Mouse (Mus musculus) layer of hippocampus, postnatal 25 days (tissue): ENCODE results near the gene Lrrc75b. TPM values are rescaled to one million over a fixed set of nuclear protein-coding genes. Genes with fewer than 3 reads are reported as not detected.
"Not testable (repeated sequence)": the region's sequence is repeated elsewhere in the genome, so short reads cannot be mapped to it uniquely, and the experiment has no call there.

ENCODE experiments used
- DNase-seq, 2 experiments: peaks; one replicate each; pipeline ENCODE4 v3.0.0; 2022; ENCODE audit warnings: mixed read lengths in 2 of 2, low spot score in 1 of 2; ENCODE audit errors: extremely low spot score in 1 of 2
- total RNA-seq, 2 experiments: library from RNA; stranded (reverse); gene quantifications; 2 replicates each; pipeline ENCODE4 v1.2.3; 2021

Lrrc75b gene
- total RNA-seq, 2 experiments from 2014 or later, result 9.7 to 10.7 TPM

GRCm38 (mm10) chr10:75568441-75568840 is 8.3 kb upstream of the Lrrc75b start:
- DNase-seq, result no peak

- DNase-seq, result no peak
These were observed 7.9 kb upstream of the Lrrc75b start for GRCm38 (mm10) chr10:75568029-75568428.

GRCm38 (mm10) chr10:75566765-75567164 is 6.6 kb upstream of the Lrrc75b start:
- DNase-seq, result not testable (repeated sequence)

- DNase-seq, result no peak
These were observed 6.2 kb upstream of the Lrrc75b start for GRCm38 (mm10) chr10:75566321-75566720.

- no peak for DNase-seq
These were observed 5.8 kb upstream of the Lrrc75b start for GRCm38 (mm10) chr10:75565906-75566305.

- no peak for DNase-seq
These were observed 5.3 kb upstream of the Lrrc75b start for GRCm38 (mm10) chr10:75565436-75565835.

GRCm38 (mm10) chr10:75564687-75565265 is 4.6 kb upstream of the Lrrc75b start:
- no peak for DNase-seq

GRCm38 (mm10) chr10:75562596-75562995 is 2.5 kb upstream of the Lrrc75b start:
- no peak for DNase-seq

GRCm38 (mm10) chr10:75561071-75561654 is 1.0 kb upstream of the Lrrc75b start, which contains the start of gene Ggt1:
Ggt1 (plus strand) TSS chr10:75561604.
- DNase-seq, result no peak

GRCm38 (mm10) chr10:75560549-75560899 is 394 bp upstream of the Lrrc75b start:
- DNase-seq, result no peak

GRCm38 (mm10) chr10:75559041-75559675 is 972 bp downstream of the Lrrc75b start:
- DNase-seq, result no peak

GRCm38 (mm10) chr10:75558515-75558914 is 1.6 kb downstream of the Lrrc75b start:
- no peak for DNase-seq

GRCm38 (mm10) chr10:75556026-75556425 is 4.1 kb downstream of the Lrrc75b start:
- DNase-seq, result peak; percentile 42 to 58

- no peak for DNase-seq
These were observed 4.6 kb downstream of the Lrrc75b start for GRCm38 (mm10) chr10:75555557-75555956.

- DNase-seq, result no peak
These were observed 6.0 kb downstream of the Lrrc75b start for GRCm38 (mm10) chr10:75554090-75554489.

- DNase-seq, result no peak
These were observed 7.3 kb downstream of the Lrrc75b start for GRCm38 (mm10) chr10:75552701-75553450.

- DNase-seq, result no peak
These were observed 8.0 kb downstream of the Lrrc75b start for GRCm38 (mm10) chr10:75552106-75552505.

GRCm38 (mm10) chr10:75551175-75551574 is 9.0 kb downstream of the Lrrc75b start:
- no peak for DNase-seq

GRCm38 (mm10) chr10:75549886-75550285 is 10.2 kb downstream of the Lrrc75b start:
- DNase-seq, result no peak

GRCm38 (mm10) chr10:75548486-75548885 is 11.6 kb downstream of the Lrrc75b start:
- DNase-seq, result no peak

GRCm38 (mm10) chr10:75547901-75548300 is 12.2 kb downstream of the Lrrc75b start:
- no peak for DNase-seq
